Comparison of ENCODE assay signal across 8 mouse cellular contexts in the genomic region with DNA sequence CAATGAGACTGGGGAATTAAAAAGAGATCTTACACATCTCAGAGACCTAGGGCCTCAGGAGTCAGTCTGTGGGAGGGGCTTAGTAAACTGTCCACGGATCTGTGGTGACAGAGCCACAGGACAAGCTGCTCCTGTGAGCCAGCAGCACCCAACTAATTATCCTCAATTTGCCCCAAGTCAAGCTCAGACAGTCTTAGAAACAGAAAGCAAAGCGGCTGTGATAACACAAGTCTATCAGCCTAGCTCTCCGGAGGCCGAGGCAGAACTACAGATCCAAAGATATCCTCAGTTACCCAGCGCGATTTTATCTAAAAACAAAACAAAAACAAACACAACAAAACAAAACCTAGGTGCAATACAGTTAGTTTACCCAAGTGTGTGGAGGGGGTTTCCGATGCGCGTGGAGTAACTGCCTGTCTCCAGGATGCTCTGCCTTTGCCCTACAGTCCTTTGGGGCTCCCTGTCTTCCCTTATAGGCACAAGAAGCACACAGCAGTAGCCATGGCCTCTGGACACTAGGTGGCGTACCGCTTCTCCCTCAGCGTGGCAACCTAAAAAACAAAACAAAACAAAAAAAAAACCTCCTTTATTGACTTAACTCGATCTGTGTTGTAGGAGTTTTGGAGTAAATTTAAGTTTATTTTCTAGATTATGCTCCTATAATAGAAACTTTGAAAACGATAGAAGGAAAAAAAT. TPM values are rescaled to one million over a fixed set of nuclear protein-coding genes. Genes with fewer than 3 reads are reported as not detected.
DNase-seq lines count a peak whose midpoint lies in the region.

No protein-coding gene starts in this region.

- intact Hi-C loops in heart, postnatal 25 days (cut with DNase I): no loop called here

- 55% methylated on average over 14 of the region's 14 CpGs for WGBS in embryonic facial prominence, embryonic 10.5 days

- no peaks in the 10 kb centered on the region for H3K27me3 ChIP-seq in embryonic facial prominence, embryonic 10.5 days (replicated peaks; ENCODE audit: low read depth, poor library complexity, severe bottlenecking)

- H3K4me1 ChIP-seq in embryonic facial prominence, embryonic 10.5 days: no peaks in the 10 kb centered on the region

- H3K27ac ChIP-seq in embryonic facial prominence, embryonic 10.5 days (replicated peaks): no peak overlapping the region

- peak; percentile 51 for DNase-seq in heart, adult 11 months
- no peak for DNase-seq in heart, postnatal 25 days (ENCODE audit: low spot score)
- peak; percentile 85 for DNase-seq in A20 (ENCODE audit: low read depth, low spot score)
- peak; percentile 82 for DNase-seq in R1 (ENCODE audit: low read depth, low spot score)
- peak; percentile 39 for DNase-seq in embryonic facial prominence, embryonic 10.5 days (ENCODE audit: low spot score)
- DNase-seq in kidney, postnatal 36 days: peak; percentile 21 to 68
- peak; percentile 10 for DNase-seq in lung, postnatal 25 days (ENCODE audit: low spot score)
- DNase-seq in thymus, postnatal 14 days: peak; percentile 54

- no peaks in the 10 kb centered on the region for H3K36me3 ChIP-seq in embryonic facial prominence, embryonic 10.5 days (replicated peaks)

- H3K4me3 ChIP-seq in embryonic facial prominence, embryonic 10.5 days: no peak overlapping the region

- H3K9me3 ChIP-seq in embryonic facial prominence, embryonic 10.5 days: no peaks in the 10 kb centered on the region

RNA-seq across cellular contexts. Expression of a gene that starts 54.7 kb away (rescaled TPM):
- total RNA-seq in heart, postnatal 25 days (2021): 10 to 100 TPM; 35.6 to 42.8 TPM
- polyA plus RNA-seq in embryonic facial prominence, embryonic 10.5 days (2016; fragmentation: Nextera tagmentation; extraction: Ambion mirVana): 98.7 TPM in 2 replicates
